Mouse (Mus musculus): ENCODE data around the gene Tigd3.

GRCm38 (mm10) chr19:5848826-5849672 is 44.9 kb downstream of the Tigd3 start:
- TF ChIP-seq FLI1 (IDR thresholded peaks at IDR 0.05; ENCODE audit: low read length) (no peak), GATA1 (IDR thresholded peaks at IDR 0.05; ENCODE audit: borderline replicate concordance, low read length) (no peak)
